Comparison of ENCODE assay signal across 13 mouse cellular contexts in the genomic region with DNA sequence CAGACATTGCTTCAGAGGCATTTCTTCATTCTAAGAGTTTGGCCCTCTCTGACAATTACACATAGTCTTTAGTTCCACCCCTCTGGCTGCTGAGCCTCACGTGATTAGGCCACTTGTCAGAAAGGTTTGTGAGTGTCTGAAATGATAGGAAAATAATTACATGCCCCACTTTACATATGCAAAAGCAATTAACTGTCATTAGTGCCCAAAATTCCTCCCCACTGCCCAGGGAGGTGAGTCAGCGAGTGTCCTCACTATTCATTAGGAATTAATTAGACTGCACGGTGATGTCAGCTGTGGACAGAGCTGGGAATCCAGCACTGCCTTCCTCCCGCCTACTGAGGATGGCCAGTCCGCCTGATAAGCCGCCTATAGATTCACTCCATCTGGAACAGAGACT.
DNase-seq lines count a peak whose midpoint lies in the region; ATAC-seq and TF ChIP-seq lines count a peak whose summit lies in the region.
"Had no signal": no experiment of that assay in that cellular context is flagged by ENCODE, and none has a peak within 500 bp of the region (broad histone marks: within the 10 kb centered on the region; RNA-seq: fewer than 3 reads in every experiment).

No protein-coding gene starts in this region.

- H3K27me3 ChIP-seq in heart, adult 2 months (ENCODE audit: control insufficient read depth, insufficient read depth, low read length) = no peaks in the 10 kb centered on the region
- no peaks in the 10 kb centered on the region for H3K27me3 ChIP-seq in hindbrain, embryonic 16.5 days (replicated peaks; ENCODE audit: control insufficient read depth, insufficient read depth, low read length)
- H3K27me3 ChIP-seq in hindbrain, embryonic 10.5 days (ENCODE audit: insufficient read depth, poor library complexity, severe bottlenecking) = no peaks in the 10 kb centered on the region
- H3K27me3 ChIP-seq in heart, postnatal 0 days (ENCODE audit: control insufficient read depth, insufficient read depth, low read length) = no peaks in the 10 kb centered on the region
- no peaks in the 10 kb centered on the region for H3K27me3 ChIP-seq in liver, embryonic 12.5 days (replicated peaks)
- H3K27me3 ChIP-seq: embryonic facial prominence, embryonic 12.5 days; liver, embryonic 13.5 days had no signal

- intact Hi-C loops in heart, adult 2 months (cut with DNase I) = loop anchor here (1.0 kb wide), 1 partner anchor 10 kb away; no protein-coding TSS in a partner anchor

- no peak for DNase-seq in heart, adult 2 months
- no peak for DNase-seq in heart, adult 8-10 months (ENCODE audit: low spot score)
- no peak for DNase-seq in hindbrain, embryonic 10.5 days (ENCODE audit: low spot score)
- DNase-seq in brain, embryonic 14.5 days (ENCODE audit: low read depth) = peak; percentile 73
- DNase-seq in heart, postnatal 0 days (ENCODE audit: low spot score) = no peak
- DNase-seq: cerebellum, adult 11-12 months; kidney, adult 9 months; liver, embryonic 13.5 days had no signal

- peaks cover 10% of the 10 kb centered on the region for H3K79me2 ChIP-seq in heart, adult 2 months (replicated peaks; ENCODE audit: control insufficient read depth, insufficient read depth, low read length)

- TF ChIP-seq POLR2A in heart, adult 2 months (IDR thresholded peaks at IDR 0.05; ENCODE audit: insufficient read depth, low read depth, low read length) = no peak
- TF ChIP-seq POLR2A in brain, embryonic 14.5 days (IDR thresholded peaks at IDR 0.05; ENCODE audit: borderline replicate concordance, extremely low read depth, insufficient read depth, insufficient read length, poor library complexity, severe bottlenecking) = no peak

- peak; percentile 67 for ATAC-seq in hindbrain, embryonic 16.5 days
- ATAC-seq in heart, postnatal 0 days (ENCODE audit: insufficient read depth, low read depth) = 0 out of 2 replicates have a peak, but pooled peaks have one; percentile 22
- no peak for ATAC-seq in liver, embryonic 12.5 days
- ATAC-seq: CD4-positive, CD25-positive, alpha-beta regulatory T cell, adult 4 months had no signal

- WGBS in heart, adult 2 months = 42% methylated on average over 6 of the region's 6 CpGs
- WGBS in hindbrain, embryonic 16.5 days = 45% methylated on average over 6 of the region's 6 CpGs
- 86% methylated on average over 6 of the region's 6 CpGs for WGBS in hindbrain, embryonic 10.5 days
- 26% methylated on average over 6 of the region's 6 CpGs for WGBS in heart, postnatal 0 days
- 48% methylated on average over 6 of the region's 6 CpGs for WGBS in liver, embryonic 12.5 days (ENCODE audit: insufficient replicate concordance)

- no peak overlapping the region; the same call in 1 of the 2 replicates for H3K9ac ChIP-seq in heart, adult 2 months (ENCODE audit: low read depth, low read length)
- H3K9ac ChIP-seq in hindbrain, embryonic 16.5 days (ENCODE audit: low read depth, low read length) = no peak overlapping the region
- H3K9ac ChIP-seq in heart, postnatal 0 days (replicated peaks; ENCODE audit: low read depth, low read length) = no peak overlapping the region
- H3K9ac ChIP-seq in liver, embryonic 12.5 days = no peak overlapping the region
- H3K9ac ChIP-seq: embryonic facial prominence, embryonic 12.5 days; liver, embryonic 13.5 days had no signal

- no peak for TF ChIP-seq EP300 in heart, adult 2 months (IDR thresholded peaks at IDR 0.05; ENCODE audit: insufficient read depth, low read depth, low read length)
- TF ChIP-seq EP300 in heart, postnatal 0 days (IDR thresholded peaks at IDR 0.05; ENCODE audit: low read depth) = no peak

- TF ChIP-seq CTCF in heart, adult 2 months (IDR thresholded peaks at IDR 0.05) = no peak
- no peak for TF ChIP-seq CTCF in brain, embryonic 14.5 days (IDR thresholded peaks at IDR 0.05; ENCODE audit: borderline replicate concordance, extremely low read depth, insufficient read depth, insufficient read length)
- TF ChIP-seq CTCF in heart, postnatal 0 days (IDR thresholded peaks at IDR 0.05; ENCODE audit: low read depth) = no peak

- H3K4me2 ChIP-seq in hindbrain, embryonic 16.5 days (ENCODE audit: low read length) = no peak overlapping the region
- H3K4me2 ChIP-seq in heart, postnatal 0 days (ENCODE audit: low read depth, low read length) = peak overlapping the region; percentile 16
- H3K4me2 ChIP-seq in liver, embryonic 12.5 days = no peak overlapping the region
- H3K4me2 ChIP-seq: embryonic facial prominence, embryonic 12.5 days; liver, embryonic 13.5 days had no signal

- H3K4me1 ChIP-seq in heart, adult 2 months (ENCODE audit: control insufficient read depth, insufficient read depth, low read length) = peaks cover 11% of the 10 kb centered on the region
- peaks cover 3% of the 10 kb centered on the region for H3K4me1 ChIP-seq in hindbrain, embryonic 16.5 days (ENCODE audit: control insufficient read depth, insufficient read depth, low read depth, low read length)
- H3K4me1 ChIP-seq in hindbrain, embryonic 10.5 days (replicated peaks) = peaks cover 38% of the 10 kb centered on the region
- H3K4me1 ChIP-seq in heart, postnatal 0 days (ENCODE audit: control insufficient read depth, insufficient read depth) = peaks cover 49% of the 10 kb centered on the region
- H3K4me1 ChIP-seq in liver, embryonic 12.5 days = peaks cover 4% of the 10 kb centered on the region; the same call in 1 of the 2 replicates
- H3K4me1 ChIP-seq: liver, embryonic 13.5 days had no signal

- H3K4me3 ChIP-seq in heart, adult 2 months = no peak overlapping the region
- no peak overlapping the region for H3K4me3 ChIP-seq in hindbrain, embryonic 16.5 days (ENCODE audit: low read length)
- H3K4me3 ChIP-seq in hindbrain, embryonic 10.5 days = no peak overlapping the region
- no peak overlapping the region for H3K4me3 ChIP-seq in heart, postnatal 0 days (ENCODE audit: low read depth, low read length)
- H3K4me3 ChIP-seq in liver, embryonic 12.5 days = no peak overlapping the region
- H3K4me3 ChIP-seq: embryonic facial prominence, embryonic 12.5 days; limb, embryonic 10.5 days; liver, embryonic 13.5 days had no signal

- H3K27ac ChIP-seq in heart, adult 2 months = peak overlapping the region; percentile 88
- H3K27ac ChIP-seq in hindbrain, embryonic 16.5 days (ENCODE audit: low read depth, low read length) = no peak overlapping the region
- H3K27ac ChIP-seq in hindbrain, embryonic 10.5 days = no peak overlapping the region
- H3K27ac ChIP-seq in heart, postnatal 0 days (ENCODE audit: low read depth) = peak overlapping the region; percentile 83
- no peak overlapping the region for H3K27ac ChIP-seq in liver, embryonic 12.5 days
- H3K27ac ChIP-seq: embryonic facial prominence, embryonic 12.5 days; limb, embryonic 10.5 days; liver, embryonic 13.5 days had no signal

- H3K9me3 ChIP-seq in hindbrain, embryonic 16.5 days (ENCODE audit: control insufficient read depth, low read length) = no peaks in the 10 kb centered on the region
- H3K9me3 ChIP-seq in hindbrain, embryonic 10.5 days = no peaks in the 10 kb centered on the region
- H3K9me3 ChIP-seq in heart, postnatal 0 days (replicated peaks; ENCODE audit: control insufficient read depth, low read length) = no peaks in the 10 kb centered on the region
- no peaks in the 10 kb centered on the region for H3K9me3 ChIP-seq in liver, embryonic 12.5 days (replicated peaks)
- H3K9me3 ChIP-seq: embryonic facial prominence, embryonic 12.5 days; limb, embryonic 10.5 days; liver, embryonic 13.5 days had no signal

- peaks cover 11% of the 10 kb centered on the region for H3K36me3 ChIP-seq in heart, adult 2 months (ENCODE audit: control insufficient read depth, insufficient read depth, low read length)
- H3K36me3 ChIP-seq in hindbrain, embryonic 16.5 days (ENCODE audit: control insufficient read depth, insufficient read depth, low read length) = no peaks in the 10 kb centered on the region
- peaks cover 20% of the 10 kb centered on the region; the same call in 1 of the 2 replicates for H3K36me3 ChIP-seq in hindbrain, embryonic 10.5 days
- no peaks in the 10 kb centered on the region for H3K36me3 ChIP-seq in heart, postnatal 0 days (replicated peaks; ENCODE audit: control insufficient read depth, insufficient read depth, low read length)
- H3K36me3 ChIP-seq in liver, embryonic 12.5 days = no peaks in the 10 kb centered on the region
- H3K36me3 ChIP-seq: embryonic facial prominence, embryonic 12.5 days; limb, embryonic 10.5 days; liver, embryonic 13.5 days had no signal

Comparison
In these comparisons a context has a peak if more than half of its experiments do, and no peak if none do; other contexts are left out.
1. H3K27ac ChIP-seq: peak in heart, adult 2 months (single experiment) and heart, postnatal 0 days (single experiment); none in hindbrain, embryonic 16.5 days (single experiment), hindbrain, embryonic 10.5 days (single experiment) and liver, embryonic 12.5 days (single experiment).